24 mouse cellular contexts compared by ENCODE assay signal in the genomic region with DNA sequence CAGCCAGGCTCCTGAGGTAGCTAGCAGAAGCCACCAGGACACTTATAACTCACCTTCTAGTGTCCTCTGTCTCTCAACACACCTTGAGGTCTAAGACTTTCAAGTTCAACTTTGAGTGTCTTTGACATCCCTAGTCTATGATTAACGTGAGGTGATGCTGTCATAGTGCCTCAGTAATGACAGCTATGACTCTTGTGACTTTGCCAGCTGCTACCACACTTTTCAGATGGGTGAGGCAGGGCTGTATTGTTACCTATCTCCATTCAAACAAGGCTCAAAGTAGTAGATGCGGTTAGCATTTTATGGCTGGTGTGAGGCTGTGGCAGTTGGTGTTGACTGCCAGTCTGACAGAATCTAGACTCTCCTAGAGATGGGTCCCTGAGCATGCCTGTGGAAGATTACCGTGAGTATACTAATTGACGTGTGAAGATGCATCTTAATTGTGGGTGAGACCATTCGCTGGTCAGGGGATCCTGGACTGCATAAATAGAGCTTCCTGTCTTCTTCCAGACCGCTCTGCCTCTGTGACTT. TPM values are rescaled to one million over a fixed set of nuclear protein-coding genes. Genes with fewer than 3 reads are reported as not detected.
A peak's percentile ranks its signal among the peaks of the same experiment; 100 is the strongest.
DNase-seq lines count a peak whose midpoint lies in the region; ATAC-seq and TF ChIP-seq lines count a peak whose summit lies in the region.
"Had no signal": no experiment of that assay in that cellular context is flagged by ENCODE, and none has a peak within 500 bp of the region (broad histone marks: within the 10 kb centered on the region; RNA-seq: fewer than 3 reads in every experiment).

No protein-coding gene starts in this region.

- H3K27ac ChIP-seq in liver, postnatal 0 days (ENCODE audit: low read depth), result peak overlapping the region; percentile 13; the same call in 1 of the 2 replicates
- no peak overlapping the region for H3K27ac ChIP-seq in heart, embryonic 12.5 days (ENCODE audit: poor library complexity, severe bottlenecking)
- H3K27ac ChIP-seq: embryonic facial prominence, embryonic 15.5 days; hindbrain, embryonic 15.5 days; layer of hippocampus, adult 2 months had no signal

- H3K9me3 ChIP-seq in liver, postnatal 0 days (ENCODE audit: low read length), result no peaks in the 10 kb centered on the region
- no peaks in the 10 kb centered on the region for H3K9me3 ChIP-seq in heart, embryonic 12.5 days (replicated peaks)
- H3K9me3 ChIP-seq: embryonic facial prominence, embryonic 15.5 days; hindbrain, embryonic 15.5 days; neural tube, embryonic 12.5 days had no signal

- H3K4me1 ChIP-seq in liver, postnatal 0 days (ENCODE audit: insufficient read depth), result no peaks in the 10 kb centered on the region
- H3K4me1 ChIP-seq in heart, embryonic 12.5 days (replicated peaks), result peaks cover 3% of the 10 kb centered on the region; the same call in 1 of the 2 replicates
- H3K4me1 ChIP-seq: embryonic facial prominence, embryonic 15.5 days had no signal

- H3K4me3 ChIP-seq in liver, postnatal 0 days (ENCODE audit: low read depth, low read length), result no peak overlapping the region
- no peak overlapping the region for H3K4me3 ChIP-seq in heart, embryonic 12.5 days
- H3K4me3 ChIP-seq: embryonic facial prominence, embryonic 15.5 days; hindbrain, embryonic 15.5 days; layer of hippocampus, adult 2 months; neural tube, embryonic 12.5 days had no signal

- H3K27me3 ChIP-seq in liver, postnatal 0 days (ENCODE audit: insufficient read depth, low read length), result no peaks in the 10 kb centered on the region
- H3K27me3 ChIP-seq in heart, embryonic 12.5 days (replicated peaks), result no peaks in the 10 kb centered on the region
- H3K27me3 ChIP-seq: embryonic facial prominence, embryonic 15.5 days; hindbrain, embryonic 15.5 days; neural tube, embryonic 12.5 days; Patski had no signal

- no peak for TF ChIP-seq EP300 in liver, postnatal 0 days (IDR thresholded peaks at IDR 0.05; ENCODE audit: low read depth)

- no peak for DNase-seq in liver, postnatal 0 days
- no peak for DNase-seq in liver
- peak; percentile 43 for DNase-seq in CD4-positive helper T cell, adult 2 months (ENCODE audit: low read depth, low spot score)
- no peak for DNase-seq in adrenal gland, adult 18-20 months (ENCODE audit: low spot score in 2 of 2)
- DNase-seq: adrenal gland, postnatal 25 days; cerebellum, adult 11-12 months; cerebellum, postnatal 14 days; embryo, embryonic 11 days; heart, postnatal 14 days; kidney, adult 11 months; layer of hippocampus, postnatal 36 days; lung, adult 18-20 months; right cerebral cortex, postnatal 14 days had no signal

- no peak overlapping the region for H3K9ac ChIP-seq in liver, postnatal 0 days (replicated peaks)
- no peak overlapping the region for H3K9ac ChIP-seq in heart, embryonic 12.5 days
- H3K9ac ChIP-seq: embryonic facial prominence, embryonic 15.5 days; hindbrain, embryonic 15.5 days; neural tube, embryonic 12.5 days had no signal

- ATAC-seq in liver, postnatal 0 days, result no peak
- ATAC-seq in CD4-positive, CD25-positive, alpha-beta regulatory T cell, adult 4 months, result peak; percentile 20
- peak; percentile 57 for ATAC-seq in monocyte, adult 5-6 weeks (replicated peaks; ENCODE audit: insufficient number of reproducible peaks, low FRiP score, low TSS enrichment, poor library complexity, severe bottlenecking)
- ATAC-seq in heart, embryonic 12.5 days (ENCODE audit: insufficient number of reproducible peaks, low FRiP score), result no peak
- ATAC-seq: midbrain, embryonic 16.5 days; Patski had no signal

- no peaks in the 10 kb centered on the region for H3K36me3 ChIP-seq in liver, postnatal 0 days (replicated peaks; ENCODE audit: insufficient read depth, low read length)
- H3K36me3 ChIP-seq in heart, embryonic 12.5 days, result no peaks in the 10 kb centered on the region
- H3K36me3 ChIP-seq: embryonic facial prominence, embryonic 15.5 days; hindbrain, embryonic 15.5 days; neural tube, embryonic 12.5 days had no signal

- no peak overlapping the region for H3K4me2 ChIP-seq in liver, postnatal 0 days (ENCODE audit: low read depth, low read length)
- H3K4me2 ChIP-seq in heart, embryonic 12.5 days, result no peak overlapping the region
- H3K4me2 ChIP-seq: embryonic facial prominence, embryonic 15.5 days; heart, embryonic 11.5 days; hindbrain, embryonic 15.5 days; neural tube, embryonic 12.5 days had no signal

- no peak for TF ChIP-seq CTCF in liver, postnatal 0 days (IDR thresholded peaks at IDR 0.05; ENCODE audit: low read depth)

- 76% methylated on average over 6 of the region's 6 CpGs for WGBS in liver, postnatal 0 days (ENCODE audit: insufficient replicate concordance)
- 73% methylated on average over 6 of the region's 6 CpGs for WGBS in heart, embryonic 12.5 days

RNA-seq across cellular contexts. Expression of a gene that starts 30.5 kb away (rescaled TPM):
- 0.22 TPM in 2 replicates for polyA plus RNA-seq in liver, postnatal 0 days (2015; fragmentation: Nextera tagmentation; extraction: Ambion mirVana)
- polyA plus RNA-seq in CD4-positive, CD25-positive, alpha-beta regulatory T cell, adult 4 months (2017; shearing (Covaris generic)), result 1 to 10 TPM; 2.0 to 5.4 TPM
- 4.5 to 7.0 TPM in 2 of 3 replicates, not detected in the other for total RNA-seq in monocyte, adult 5-6 weeks (2017)
- total RNA-seq in adrenal gland, adult 18-20 months (2021), result under 1 TPM in 1 of 2 experiments, not detected in 1; 0.51 TPM
- 1.4 and 2.0 TPM in 2 replicates for polyA plus RNA-seq in heart, embryonic 12.5 days (2016; fragmentation: Nextera tagmentation; extraction: Ambion mirVana)
- polyA plus RNA-seq: liver, adult 2 months had no signal

Comparison
In these comparisons a context has a peak if more than half of its experiments do, and no peak if none do; other contexts are left out.
1. ATAC-seq: peak in CD4-positive, CD25-positive, alpha-beta regulatory T cell, adult 4 months (single experiment) and monocyte, adult 5-6 weeks (single experiment); none in liver, postnatal 0 days (single experiment) and heart, embryonic 12.5 days (single experiment).